Mouse (Mus musculus) layer of hippocampus, adult 11-12 months (tissue): ENCODE data around the gene Als2.
A peak's percentile ranks its signal among the peaks of the same experiment; 100 is the strongest.

Experiments
- DNase-seq: peaks from one replicate; pipeline ENCODE4 v3.0.0; 2022; ENCODE audit warnings: low spot score

Als2 gene

GRCm38 (mm10) chr1:59212076-59212779 lies 24.8 kb downstream of the Als2 start:
- DNase-seq, result no peak

- DNase-seq, result no peak
Observed at GRCm38 (mm10) chr1:59211651-59212050, 25.4 kb downstream of the Als2 start.

- DNase-seq, result no peak
Observed at GRCm38 (mm10) chr1:59208331-59208730, 28.7 kb downstream of the Als2 start.

- DNase-seq, result no peak
Observed at GRCm38 (mm10) chr1:59204489-59204888, 32.5 kb downstream of the Als2 start.

- no peak for DNase-seq
Observed at GRCm38 (mm10) chr1:59202367-59202766, 34.7 kb downstream of the Als2 start.

GRCm38 (mm10) chr1:59201561-59201960 lies 35.5 kb downstream of the Als2 start:
- DNase-seq, result no peak

- DNase-seq, result no peak
Observed at GRCm38 (mm10) chr1:59200960-59201359, 36.1 kb downstream of the Als2 start.

- no peak for DNase-seq
Observed at GRCm38 (mm10) chr1:59194979-59195378, 42.1 kb downstream of the Als2 start.

- peak; percentile 39 for DNase-seq
Observed at GRCm38 (mm10) chr1:59187786-59188185, 49.2 kb downstream of the Als2 start.

- no peak for DNase-seq
Observed at GRCm38 (mm10) chr1:59186317-59186716, 50.7 kb downstream of the Als2 start.

- DNase-seq, result no peak
Observed at GRCm38 (mm10) chr1:59185410-59185809, 51.6 kb downstream of the Als2 start.

GRCm38 (mm10) chr1:59183045-59183444 lies 54.0 kb downstream of the Als2 start:
- DNase-seq, result no peak

- DNase-seq, result no peak
Observed at GRCm38 (mm10) chr1:59182373-59182772, 54.7 kb downstream of the Als2 start.

- DNase-seq, result no peak
Observed at GRCm38 (mm10) chr1:59180003-59180402, 57.0 kb downstream of the Als2 start.

GRCm38 (mm10) chr1:59178401-59178800 lies 58.6 kb downstream of the Als2 start:
- DNase-seq, result no peak

GRCm38 (mm10) chr1:59174514-59175373 lies 62.3 kb downstream of the Als2 start:
- no peak for DNase-seq

- DNase-seq, result no peak
Observed at GRCm38 (mm10) chr1:59173023-59173422, 64.0 kb downstream of the Als2 start.

- DNase-seq, result no peak
Observed at GRCm38 (mm10) chr1:59171875-59172274, 65.2 kb downstream of the Als2 start.

- no peak for DNase-seq
Observed at GRCm38 (mm10) chr1:59170290-59170689, 66.7 kb downstream of the Als2 start.

- no peak for DNase-seq
Observed at GRCm38 (mm10) chr1:59169586-59169985, 67.4 kb downstream of the Als2 start.

GRCm38 (mm10) chr1:59168556-59168955 lies 68.5 kb downstream of the Als2 start:
- DNase-seq, result no peak

GRCm38 (mm10) chr1:59167654-59168425 lies 69.2 kb downstream of the Als2 start:
- no peak for DNase-seq
